Comparison of ENCODE assay signal across 35 mouse cellular contexts in the genomic region with DNA sequence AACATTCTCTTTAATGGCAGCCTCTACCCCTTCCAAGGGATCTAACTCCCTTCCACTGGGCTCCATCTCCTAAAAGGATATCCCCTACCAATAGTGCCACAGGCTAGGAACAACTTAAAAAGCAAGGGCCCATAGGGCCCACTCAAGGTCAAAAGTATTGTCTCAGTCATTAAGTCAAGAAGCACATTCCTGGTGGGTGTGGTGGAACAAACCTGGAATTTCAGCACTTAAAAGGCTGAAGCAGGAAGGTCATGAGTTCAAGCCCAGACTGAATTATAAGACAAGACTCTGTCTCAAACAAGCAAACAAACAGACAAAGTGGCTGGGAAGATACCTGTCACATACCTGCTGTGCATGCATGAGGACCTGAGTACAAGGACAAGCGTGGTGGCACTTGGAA. TPM values are rescaled to one million over a fixed set of nuclear protein-coding genes. Genes with fewer than 3 reads are reported as not detected.
"Had no signal": no experiment of that assay in that cellular context is flagged by ENCODE, and none has a peak within 500 bp of the region (broad histone marks: within the 10 kb centered on the region; RNA-seq: fewer than 3 reads in every experiment).

No protein-coding gene starts in this region.

- H3K9me3 ChIP-seq: embryonic facial prominence, embryonic 10.5 days; embryonic facial prominence, embryonic 12.5 days; embryonic facial prominence, embryonic 13.5 days; embryonic facial prominence, embryonic 15.5 days; forebrain, embryonic 10.5 days; forebrain, embryonic 12.5 days; forebrain, embryonic 13.5 days; forebrain, embryonic 15.5 days; heart, embryonic 10.5 days had no signal

- H3K27ac ChIP-seq: embryonic facial prominence, embryonic 10.5 days; embryonic facial prominence, embryonic 12.5 days; embryonic facial prominence, embryonic 13.5 days; embryonic facial prominence, embryonic 15.5 days; forebrain, embryonic 10.5 days; forebrain, embryonic 12.5 days; forebrain, embryonic 13.5 days; forebrain, embryonic 15.5 days; gastrocnemius, adult 2 months; heart, adult 2 months; heart, embryonic 10.5 days had no signal

- H3K9ac ChIP-seq: embryonic facial prominence, embryonic 12.5 days; embryonic facial prominence, embryonic 13.5 days; embryonic facial prominence, embryonic 15.5 days; forebrain, embryonic 12.5 days; forebrain, embryonic 13.5 days; forebrain, embryonic 15.5 days; forebrain, postnatal 0 days had no signal

- H3K4me3 ChIP-seq: embryonic facial prominence, embryonic 10.5 days; embryonic facial prominence, embryonic 12.5 days; embryonic facial prominence, embryonic 13.5 days; embryonic facial prominence, embryonic 15.5 days; erythroblast, embryonic 14.5 days; forebrain, embryonic 10.5 days; forebrain, embryonic 12.5 days; forebrain, embryonic 13.5 days; forebrain, embryonic 15.5 days; gastrocnemius, adult 2 months; heart, adult 2 months; heart, embryonic 10.5 days had no signal

- H3K27me3 ChIP-seq: embryonic facial prominence, embryonic 12.5 days; embryonic facial prominence, embryonic 15.5 days; forebrain, embryonic 12.5 days; forebrain, embryonic 13.5 days; forebrain, embryonic 15.5 days had no signal

- H3K36me3 ChIP-seq: embryonic facial prominence, embryonic 10.5 days; embryonic facial prominence, embryonic 12.5 days; embryonic facial prominence, embryonic 13.5 days; embryonic facial prominence, embryonic 15.5 days; forebrain, embryonic 10.5 days; forebrain, embryonic 12.5 days; forebrain, embryonic 15.5 days; heart, embryonic 10.5 days had no signal

- H3K4me1 ChIP-seq: embryonic facial prominence, embryonic 10.5 days; embryonic facial prominence, embryonic 12.5 days; embryonic facial prominence, embryonic 13.5 days; embryonic facial prominence, embryonic 15.5 days; forebrain, embryonic 10.5 days; forebrain, embryonic 12.5 days; forebrain, embryonic 13.5 days; forebrain, embryonic 15.5 days had no signal

- DNase-seq: cerebellum, adult 9-11 months; cerebellum, postnatal 10 days; cerebellum, postnatal 14 days; cerebellum, postnatal 25 days; cerebellum, postnatal 36 days; embryo, embryonic 11 days; forebrain, postnatal 0 days; gastrocnemius, adult 2 months; gastrocnemius, postnatal 14 days; gastrocnemius, postnatal 25 days; gastrocnemius, postnatal 36 days; heart, adult 11 months; heart, adult 18-20 months; heart, adult 2 months had no signal

RNA-seq across cellular contexts. Expression of gene Rnf212b, which starts 18.0 kb away (rescaled TPM):
- total RNA-seq: common myeloid progenitor, adult 5-6 weeks; forebrain, postnatal 0 days; gastrocnemius, postnatal 4 days; granulocyte monocyte progenitor cell, adult 5-6 weeks; heart, adult 2 months had no signal
- polyA plus RNA-seq: cortical plate, adult 2 months; embryonic facial prominence, embryonic 10.5 days; embryonic facial prominence, embryonic 11.5 days; embryonic facial prominence, embryonic 12.5 days; embryonic facial prominence, embryonic 13.5 days; embryonic facial prominence, embryonic 14.5 days; embryonic facial prominence, embryonic 15.5 days; erythroblast, embryonic 14.5 days; forebrain, embryonic 10.5 days; forebrain, embryonic 11.5 days; forebrain, embryonic 12.5 days; forebrain, embryonic 13.5 days; forebrain, embryonic 14.5 days; forebrain, embryonic 15.5 days; forebrain, embryonic 16.5 days; forebrain, postnatal 0 days; frontal cortex, adult 2 months; gonadal fat pad, adult 2 months; heart, embryonic 10.5 days had no signal
